Mouse (Mus musculus): ENCODE measurements at regions not wholly inside any gene's neighbourhood (a gene's known extent, or its start where the extent isn't known, plus 50 kb on each side); places are given as distances from the start of the nearest gene placed in this dataset.

DNA sequence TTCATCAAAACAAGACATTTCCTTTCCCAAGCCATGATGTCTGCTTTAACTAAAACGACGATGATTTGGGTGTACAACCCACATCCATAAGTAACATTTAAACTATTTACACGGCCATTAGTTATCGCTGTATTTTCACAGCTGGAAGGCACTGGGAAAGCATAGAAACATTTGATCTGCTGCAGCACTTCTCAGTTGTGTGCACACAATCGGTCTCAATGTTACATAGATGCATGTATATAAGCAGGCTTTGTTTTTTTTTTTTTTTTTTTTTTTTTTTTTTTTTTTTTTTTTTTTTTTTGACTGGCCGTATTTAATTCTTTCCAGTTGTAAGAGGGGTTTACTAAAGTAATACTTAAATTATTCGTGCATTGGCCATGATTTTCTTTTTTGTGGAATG is 1744.1 kb downstream of the Efna5 start:
- Histone ChIP-seq H3K9ac (ENCODE audit: low read length) (no peak overlapping the region), H3K4me3 (ENCODE audit: low read depth, low read length) (no peak overlapping the region), H3K36me3 (ENCODE audit: control insufficient read depth, insufficient read depth, low read length) (no peaks in the 10 kb centered on the region), H3K4me1 (ENCODE audit: control insufficient read depth, insufficient read depth, low read length) (no peaks in the 10 kb centered on the region), H3K4me2 (ENCODE audit: low read depth, severe bottlenecking) (no peak overlapping the region), H3K27ac (replicated peaks; ENCODE audit: low read depth, low read length) (no peak overlapping the region), H3K27me3 (ENCODE audit: control insufficient read depth, insufficient read depth, low read length) (no peaks in the 10 kb centered on the region), H3K9me3 (ENCODE audit: control insufficient read depth, low read length) (no peaks in the 10 kb centered on the region)
- no peak for ATAC-seq (ENCODE audit: insufficient number of reproducible peaks, low FRiP score, low TSS enrichment, low read depth)
- no peak for DNase-seq (ENCODE audit: low spot score)
- WGBS: 84% methylated on average over 7 of the region's 7 CpGs

DNA sequence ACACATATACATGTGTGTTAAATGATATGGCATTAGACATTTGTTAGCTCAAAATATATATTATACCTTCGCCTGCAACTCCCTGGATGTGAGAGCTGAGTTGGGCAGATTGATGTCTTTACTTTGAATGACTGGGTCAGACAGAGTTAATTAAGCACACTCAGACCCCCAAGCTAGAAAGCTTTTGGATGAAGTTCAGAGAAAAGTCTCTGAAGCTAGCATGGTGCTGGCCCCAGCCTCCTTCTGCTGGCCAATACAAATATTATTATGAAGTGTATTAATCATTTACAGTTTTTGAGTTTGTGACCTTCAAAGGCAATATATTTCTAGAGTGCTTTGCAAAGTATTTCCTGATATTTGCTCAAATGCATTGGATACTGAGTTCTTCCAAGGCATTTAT is 1753.3 kb downstream of the Efna5 start:
- Histone ChIP-seq H3K27me3 (ENCODE audit: control insufficient read depth, insufficient read depth, low read length) (no peaks in the 10 kb centered on the region), H3K9ac (ENCODE audit: low read length) (no peak overlapping the region), H3K4me3 (ENCODE audit: low read depth, low read length) (no peak overlapping the region), H3K27ac (replicated peaks; ENCODE audit: low read depth, low read length) (no peak overlapping the region), H3K4me1 (ENCODE audit: control insufficient read depth, insufficient read depth, low read length) (no peaks in the 10 kb centered on the region), H3K4me2 (ENCODE audit: low read depth, severe bottlenecking) (no peak overlapping the region), H3K36me3 (ENCODE audit: control insufficient read depth, insufficient read depth, low read length) (no peaks in the 10 kb centered on the region), H3K9me3 (ENCODE audit: control insufficient read depth, low read length) (no peaks in the 10 kb centered on the region)
- ATAC-seq (ENCODE audit: insufficient number of reproducible peaks, low FRiP score, low TSS enrichment, low read depth): no peak
- no peak for DNase-seq (ENCODE audit: low spot score)
- 85% methylated on average over 1 of the region's 1 CpGs for WGBS

DNA sequence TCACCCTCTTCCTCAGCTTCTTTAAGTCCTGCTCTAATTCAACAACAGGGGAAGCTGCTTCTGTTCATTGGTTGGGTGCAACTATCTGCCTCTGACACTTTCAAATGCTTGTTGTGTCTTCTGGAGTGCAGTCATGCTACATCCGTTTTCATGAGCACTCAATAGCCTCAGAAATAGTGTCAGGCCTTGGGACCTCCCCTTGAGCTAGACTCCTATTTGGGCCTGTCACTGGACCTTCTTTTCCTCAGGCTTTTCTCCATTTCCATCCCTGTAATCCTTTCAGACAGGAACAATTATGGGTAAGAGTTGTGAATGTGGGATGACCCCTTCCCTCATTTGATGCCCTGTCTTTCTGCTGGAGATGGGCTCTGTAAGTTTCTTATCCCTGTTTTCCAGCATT is 1774.8 kb downstream of the Efna5 start:
- H3K9me3 ChIP-seq (ENCODE audit: control insufficient read depth, low read length): no peaks in the 10 kb centered on the region
- H3K4me3 ChIP-seq (ENCODE audit: low read depth, low read length): no peak overlapping the region
- no peak overlapping the region for H3K9ac ChIP-seq (ENCODE audit: low read length)
- no peak for DNase-seq (ENCODE audit: low spot score)
- no peaks in the 10 kb centered on the region for H3K4me1 ChIP-seq (ENCODE audit: control insufficient read depth, insufficient read depth, low read length)
- no peak overlapping the region for H3K27ac ChIP-seq (replicated peaks; ENCODE audit: low read depth, low read length)
- 84% methylated on average over 1 of the region's 1 CpGs for WGBS
- no peaks in the 10 kb centered on the region for H3K27me3 ChIP-seq (ENCODE audit: control insufficient read depth, insufficient read depth, low read length)
- H3K36me3 ChIP-seq (ENCODE audit: control insufficient read depth, insufficient read depth, low read length): no peaks in the 10 kb centered on the region
- no peak overlapping the region for H3K4me2 ChIP-seq (ENCODE audit: low read depth, severe bottlenecking)
- ATAC-seq (ENCODE audit: insufficient number of reproducible peaks, low FRiP score, low TSS enrichment, low read depth): no peak

DNA sequence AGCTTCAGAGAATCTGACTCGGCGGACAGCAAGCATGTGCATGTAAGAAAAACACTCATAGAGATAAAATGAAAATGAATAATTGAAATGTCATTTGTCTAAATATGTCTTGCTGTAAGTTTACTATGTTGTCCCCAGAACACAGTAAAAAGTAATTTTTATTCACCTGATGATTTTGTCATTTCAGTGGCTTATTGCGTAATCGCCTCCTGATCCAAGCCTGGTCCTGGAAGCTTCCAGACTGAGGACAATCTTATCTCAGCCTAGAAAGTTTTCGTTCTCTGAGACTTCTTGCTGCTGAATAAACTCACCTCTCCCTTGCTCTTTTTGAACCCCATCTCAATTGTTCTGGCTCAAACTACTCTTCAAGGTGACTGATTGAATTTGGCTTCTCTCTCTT is 1820.7 kb downstream of the Efna5 start:
- no peak overlapping the region for H3K4me3 ChIP-seq (ENCODE audit: low read depth, low read length)
- DNase-seq (ENCODE audit: low spot score): no peak
- 94% methylated on average over 5 of the region's 5 CpGs for WGBS

DNA sequence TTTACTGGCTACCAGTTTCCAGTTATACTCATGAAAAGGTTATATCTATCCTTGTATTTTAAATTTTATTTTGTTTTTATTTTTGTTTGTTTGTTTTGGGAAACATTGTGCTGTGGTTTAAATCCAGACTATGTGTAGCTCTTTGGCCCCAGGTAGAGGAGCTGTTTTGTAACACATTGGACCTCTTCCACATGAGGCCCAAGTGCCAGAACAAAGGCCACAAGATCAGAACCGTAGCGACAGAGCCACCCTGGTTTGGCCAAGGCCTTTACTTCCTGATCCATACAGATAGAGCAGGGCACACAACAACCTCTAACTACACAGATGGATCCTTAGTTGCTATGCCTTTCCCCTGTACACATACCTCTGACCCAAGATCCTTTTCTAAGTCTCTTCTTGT is 1822.6 kb downstream of the Efna5 start:
- 93% methylated on average over 2 of the region's 2 CpGs for WGBS
- no peak for ATAC-seq (ENCODE audit: insufficient number of reproducible peaks, low FRiP score, low TSS enrichment, low read depth)

More for the DNA sequence above, 1820.7 kb downstream of the Efna5 start:
- Histone ChIP-seq H3K4me2 (ENCODE audit: low read depth, severe bottlenecking) (no peak overlapping the region), H3K4me1 (ENCODE audit: control insufficient read depth, insufficient read depth, low read length) (no peaks in the 10 kb centered on the region), H3K36me3 (ENCODE audit: control insufficient read depth, insufficient read depth, low read length) (no peaks in the 10 kb centered on the region), H3K27me3 (ENCODE audit: control insufficient read depth, insufficient read depth, low read length) (no peaks in the 10 kb centered on the region), H3K27ac (replicated peaks; ENCODE audit: low read depth, low read length) (no peak overlapping the region), H3K9ac (ENCODE audit: low read length) (no peak overlapping the region), H3K9me3 (ENCODE audit: control insufficient read depth, low read length) (no peaks in the 10 kb centered on the region)
- no peak for ATAC-seq (ENCODE audit: insufficient number of reproducible peaks, low FRiP score, low TSS enrichment, low read depth)

DNA sequence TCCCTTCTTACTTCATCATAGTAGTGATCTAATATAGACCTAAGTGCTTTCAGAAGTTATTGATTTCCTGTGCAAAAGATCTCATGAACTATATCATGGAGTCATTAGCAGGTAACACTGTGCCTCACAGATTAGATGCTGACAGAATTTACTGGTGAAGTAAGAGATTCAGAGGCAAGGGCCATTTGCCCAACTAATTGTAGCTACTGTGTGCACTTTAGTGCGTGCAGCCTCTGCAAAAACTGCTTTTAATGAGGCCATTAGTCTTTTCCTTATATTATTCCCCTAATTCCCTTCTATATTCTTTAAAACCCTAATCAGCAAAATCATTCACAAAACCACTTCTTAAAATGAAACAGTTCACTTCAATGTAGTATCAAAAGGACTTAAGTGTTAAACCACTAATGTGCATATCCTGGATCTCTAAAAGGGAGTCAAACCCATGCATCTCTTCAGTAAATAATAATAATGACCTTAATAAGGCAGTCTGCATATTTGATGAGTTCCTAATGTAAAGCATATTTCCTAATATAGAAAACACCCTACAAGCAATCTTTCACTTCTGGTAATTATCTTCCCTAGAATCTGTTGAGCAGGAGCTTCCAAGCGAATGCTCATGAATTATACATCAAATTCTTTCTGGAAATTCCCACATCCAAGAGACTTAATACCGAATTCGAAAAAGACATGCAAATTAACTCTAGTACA is 1847.4 kb downstream of the Efna5 start:
- Histone ChIP-seq H3K27me3 (ENCODE audit: control insufficient read depth, insufficient read depth, low read length) (no peaks in the 10 kb centered on the region), H3K4me2 (ENCODE audit: low read depth, severe bottlenecking) (no peak overlapping the region), H3K27ac (replicated peaks; ENCODE audit: low read depth, low read length) (no peak overlapping the region), H3K36me3 (ENCODE audit: control insufficient read depth, insufficient read depth, low read length) (no peaks in the 10 kb centered on the region), H3K4me3 (ENCODE audit: low read depth, low read length) (no peak overlapping the region), H3K4me1 (ENCODE audit: control insufficient read depth, insufficient read depth, low read length) (no peaks in the 10 kb centered on the region), H3K9ac (ENCODE audit: low read length) (no peak overlapping the region), H3K9me3 (ENCODE audit: control insufficient read depth, low read length) (no peaks in the 10 kb centered on the region)
- ATAC-seq (ENCODE audit: insufficient number of reproducible peaks, low FRiP score, low TSS enrichment, low read depth) (no peak), DNase-seq (ENCODE audit: low spot score) (no peak)
- 67% methylated on average over 4 of the region's 4 CpGs for WGBS

More for the DNA sequence above, 1822.6 kb downstream of the Efna5 start:
- Histone ChIP-seq H3K27ac (replicated peaks; ENCODE audit: low read depth, low read length) (no peak overlapping the region), H3K4me3 (ENCODE audit: low read depth, low read length) (no peak overlapping the region), H3K9me3 (ENCODE audit: control insufficient read depth, low read length) (no peaks in the 10 kb centered on the region), H3K4me2 (ENCODE audit: low read depth, severe bottlenecking) (no peak overlapping the region), H3K4me1 (ENCODE audit: control insufficient read depth, insufficient read depth, low read length) (no peaks in the 10 kb centered on the region), H3K9ac (ENCODE audit: low read length) (no peak overlapping the region), H3K36me3 (ENCODE audit: control insufficient read depth, insufficient read depth, low read length) (no peaks in the 10 kb centered on the region), H3K27me3 (ENCODE audit: control insufficient read depth, insufficient read depth, low read length) (no peaks in the 10 kb centered on the region)
- no peak for DNase-seq (ENCODE audit: low spot score)

DNA sequence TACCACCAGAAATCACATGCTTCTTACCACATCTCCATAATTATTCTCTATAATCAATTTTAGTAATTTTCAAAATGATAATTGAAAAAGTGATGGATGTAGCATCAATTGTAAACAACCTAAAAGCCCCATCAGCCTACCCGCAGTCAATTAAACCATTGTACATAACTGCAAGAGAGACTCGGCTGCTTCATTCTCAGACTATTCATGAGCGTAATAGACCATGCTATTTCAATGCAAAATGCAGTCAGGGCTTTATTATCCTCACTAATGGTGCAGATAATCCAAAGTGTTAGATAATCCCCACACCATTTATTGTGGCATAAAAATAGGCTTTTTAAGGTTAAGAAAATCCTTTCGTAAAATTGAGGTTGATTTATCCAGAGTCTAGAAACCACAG is 1862.5 kb downstream of the Efna5 start:
- no peak for ATAC-seq (ENCODE audit: insufficient number of reproducible peaks, low FRiP score, low TSS enrichment, low read depth)
- WGBS: 94% methylated on average over 4 of the region's 4 CpGs

More for the DNA sequence above, 1862.5 kb downstream of the Efna5 start:
- no peaks in the 10 kb centered on the region for H3K4me1 ChIP-seq (ENCODE audit: control insufficient read depth, insufficient read depth, low read length)
- no peak overlapping the region for H3K9ac ChIP-seq (ENCODE audit: low read length)
- no peaks in the 10 kb centered on the region for H3K27me3 ChIP-seq (ENCODE audit: control insufficient read depth, insufficient read depth, low read length)
- no peak overlapping the region for H3K4me2 ChIP-seq (ENCODE audit: low read depth, severe bottlenecking)
- H3K9me3 ChIP-seq (ENCODE audit: control insufficient read depth, low read length): no peaks in the 10 kb centered on the region
- H3K36me3 ChIP-seq (ENCODE audit: control insufficient read depth, insufficient read depth, low read length): no peaks in the 10 kb centered on the region
- H3K4me3 ChIP-seq (ENCODE audit: low read depth, low read length): no peak overlapping the region
- DNase-seq (ENCODE audit: low spot score): no peak
- no peak overlapping the region for H3K27ac ChIP-seq (replicated peaks; ENCODE audit: low read depth, low read length)
